Mouse (Mus musculus) spleen, postnatal 36 days (tissue): ENCODE data around the gene Spata17.

Source experiments
- DNase-seq, 2 experiments: peaks; one replicate each; pipeline ENCODE4 v3.0.0; 2022; ENCODE audit warnings: low spot score in 2 of 2, mixed read lengths in 1 of 2

Spata17 gene

DNA sequence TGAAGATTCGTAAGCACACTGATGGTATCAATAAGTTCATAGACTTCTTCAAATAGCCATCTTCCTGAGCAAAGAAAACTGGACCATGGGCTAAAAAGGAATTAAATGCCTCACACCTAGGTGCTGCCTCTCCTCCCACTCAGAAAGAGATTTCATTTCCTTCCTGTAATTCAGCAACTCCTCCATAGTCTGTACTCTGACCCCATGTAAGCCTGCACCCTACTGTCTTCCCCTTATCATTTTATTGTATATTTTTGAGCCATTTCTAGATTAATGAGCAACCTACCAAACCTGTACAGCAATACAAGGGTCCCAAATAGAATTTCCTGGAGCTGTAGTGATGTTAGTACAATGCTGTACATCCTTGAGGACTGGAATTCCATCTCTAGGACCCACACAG is 211.0 kb downstream of the Spata17 start:
- no peak for DNase-seq

DNA sequence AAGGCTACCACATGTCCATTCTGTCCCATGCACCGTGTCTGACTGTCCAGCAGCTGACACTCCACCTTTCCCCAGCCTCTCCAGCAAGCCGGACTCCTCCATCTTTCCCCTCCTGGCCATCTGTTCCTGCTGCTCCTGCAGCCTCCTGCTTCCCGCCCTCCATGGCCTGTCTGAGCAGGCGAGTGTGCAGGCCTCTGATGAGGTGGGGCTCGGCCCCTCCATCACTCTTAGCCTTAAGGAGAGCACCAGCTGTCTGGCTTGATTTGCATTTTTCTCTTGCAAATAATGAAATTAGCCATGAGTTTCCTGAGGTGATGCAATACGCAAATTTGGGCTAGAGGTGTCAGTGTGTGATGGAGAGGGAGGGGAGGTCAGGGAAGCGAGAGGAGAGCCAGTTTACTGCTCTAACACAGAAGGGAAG is 211.8 kb downstream of the Spata17 start:
- no peak for DNase-seq

DNA sequence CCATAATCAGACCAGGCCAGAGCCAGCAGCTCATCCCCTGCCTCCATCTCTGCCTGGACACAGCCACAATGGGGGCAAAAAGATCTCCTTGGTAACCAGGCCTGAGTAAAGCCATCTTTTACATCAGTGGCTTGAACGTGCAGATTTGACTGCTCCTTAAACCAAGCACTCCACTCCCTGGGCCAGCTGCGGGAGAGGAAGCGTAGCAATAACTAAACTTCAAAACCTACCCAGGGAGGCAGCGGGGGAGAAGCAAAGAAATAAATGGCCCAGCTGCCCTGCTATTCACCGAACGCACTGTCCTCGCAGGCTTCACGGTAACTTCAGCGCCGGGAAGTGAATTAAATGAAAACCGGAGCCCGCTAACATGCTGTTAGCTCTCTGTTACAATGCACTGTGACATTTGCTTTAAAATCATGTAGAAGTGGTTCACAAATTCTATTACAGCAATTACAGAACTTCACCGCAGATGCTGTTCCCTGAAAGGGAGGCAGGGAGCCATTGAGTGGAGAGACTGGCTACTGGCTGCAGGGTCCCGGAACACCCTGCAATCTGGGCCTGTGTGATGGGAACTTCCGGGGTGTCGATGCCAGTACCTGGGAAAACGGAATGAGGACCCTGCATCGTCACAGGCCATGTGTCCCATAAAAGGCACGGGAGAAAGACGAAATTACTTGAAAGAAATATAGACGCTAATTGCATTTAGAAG is 217.5 kb downstream of the Spata17 start:
- DNase-seq, result no peak
